Mouse (Mus musculus): Measurements from ENCODE around the gene Gm28490. TPM values are rescaled to one million over a fixed set of nuclear protein-coding genes. Genes with fewer than 3 reads are reported as not detected.
"Not testable (repeated sequence)": the region's sequence is repeated elsewhere in the genome, so short reads cannot be mapped to it uniquely, and the experiment has no call there.

The Gm28490 gene
- not detected in 2 replicates for polyA plus RNA-seq (2016; fragmentation: Nextera tagmentation; extraction: Ambion mirVana)

GRCm38 (mm10) chrY:31634656-31635055 lies at the start of gene Gm28490:
Gene Gm28490, minus strand, starts transcription at chrY:31634756.
- H3K4me2 ChIP-seq (replicated peaks); H3K9me3 ChIP-seq; H3K4me1 ChIP-seq; H3K4me3 ChIP-seq; H3K27me3 ChIP-seq; H3K27ac ChIP-seq (replicated peaks); H3K36me3 ChIP-seq; H3K9ac ChIP-seq (replicated peaks); ATAC-seq (ENCODE audit: low FRiP score, low read depth): not testable (repeated sequence)
- WGBS = no CpG with 5 or more reads among the region's 8 CpGs

Data from midbrain, embryonic 12.5 days (tissue).